Mouse (Mus musculus) Muller cell, postnatal 12 days (primary cell): ENCODE measurements at regions not wholly inside any gene's neighbourhood (a gene's known extent, or its start where the extent isn't known, plus 50 kb on each side); places are given as distances from the start of the nearest gene placed in this dataset.

Experiments
- DNase-seq: peaks from one replicate; pipeline ENCODE4 v3.0.0-alpha.2; 2015; ENCODE audit errors: inconsistent ontology term

- DNase-seq, result no peak
Measured at GRCm38 (mm10) chr16:74598361-74598760, 186.7 kb upstream of the Robo2 start.

DNA sequence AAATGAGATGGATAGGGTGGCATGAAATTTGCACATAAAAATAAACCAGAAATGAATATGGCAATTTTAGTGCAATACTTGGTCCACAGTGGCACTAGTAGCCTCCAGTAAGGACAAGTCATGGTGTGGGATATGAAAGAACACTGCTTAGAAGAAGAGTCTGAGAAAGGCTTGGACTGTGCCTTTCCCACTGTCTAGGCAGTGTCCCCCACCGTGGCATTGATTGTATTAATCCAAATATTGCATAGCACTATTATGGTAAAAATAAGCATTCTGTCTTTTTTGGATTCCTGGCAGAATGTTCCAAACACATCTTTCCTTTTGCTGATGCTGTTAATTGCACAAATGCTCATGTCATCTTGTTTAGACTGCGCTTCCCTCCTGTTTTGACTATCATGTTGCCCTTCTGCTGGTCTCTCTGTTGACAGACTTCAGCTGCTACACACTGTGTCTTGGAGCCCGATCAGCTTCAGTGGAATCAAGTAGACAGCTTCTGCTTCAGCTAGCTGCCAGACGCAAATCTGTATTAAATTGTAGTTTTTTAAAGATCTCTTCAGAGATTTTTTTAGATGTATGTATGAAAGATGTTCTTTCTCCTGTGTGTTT is 186.2 kb upstream of the Robo2 start:
- DNase-seq, result no peak

DNA sequence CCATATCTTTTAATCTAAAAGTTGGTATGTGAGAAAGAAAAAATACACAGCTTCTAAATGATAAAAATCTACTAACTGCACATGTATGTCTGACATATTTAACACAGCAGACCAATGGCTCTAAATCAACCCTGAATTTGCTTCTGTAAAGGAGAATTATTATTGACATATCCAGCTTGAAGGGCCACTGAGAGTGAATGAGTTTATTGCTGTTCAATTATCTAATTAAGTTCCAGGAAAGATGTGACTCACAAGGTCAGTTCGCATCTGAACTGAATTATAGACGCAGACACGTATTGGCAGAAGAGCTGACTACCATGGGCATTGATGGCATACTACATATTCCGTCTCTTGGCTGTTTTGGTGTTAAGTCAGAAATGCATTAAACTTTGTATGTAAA is 180.3 kb upstream of the Robo2 start:
- DNase-seq, result peak; percentile 1

DNA sequence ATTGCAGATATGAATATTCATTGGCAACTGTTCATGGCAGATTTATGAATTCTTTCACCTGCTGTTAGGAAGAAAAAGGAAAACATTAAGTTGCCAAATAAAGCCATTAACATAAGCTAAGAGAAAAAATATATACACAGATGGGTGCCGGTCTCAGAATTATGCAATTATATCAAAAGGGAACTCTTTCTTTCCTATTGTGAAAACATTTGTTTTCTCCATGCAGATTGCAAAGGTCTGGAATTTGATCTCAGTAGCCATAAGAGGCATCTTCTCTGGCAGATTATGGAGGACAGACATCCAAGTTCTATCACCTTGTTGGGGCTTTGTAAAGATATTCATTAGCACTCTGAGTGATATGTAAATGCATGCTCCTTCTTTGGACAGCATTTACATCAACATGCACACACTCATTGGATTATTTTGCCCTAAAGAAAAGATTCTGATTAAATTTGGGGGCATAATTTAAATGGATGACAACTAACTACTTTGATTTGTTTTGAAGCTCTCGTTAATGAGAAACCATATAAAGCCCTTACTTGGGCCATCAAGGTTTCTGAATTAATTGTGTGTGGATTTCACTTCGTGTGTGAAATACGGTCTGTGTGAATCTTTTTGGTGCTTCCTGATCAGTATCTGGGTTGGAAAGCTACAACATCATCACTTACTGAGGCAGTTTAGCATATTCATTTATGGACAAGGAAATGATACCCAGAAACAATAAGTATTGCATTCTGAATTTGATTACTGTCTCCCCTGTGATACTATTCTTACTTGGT is 171.2 kb upstream of the Robo2 start:
- no peak for DNase-seq

GRCm38 (mm10) chr16:74548374-74548773 is 136.7 kb upstream of the Robo2 start:
- no peak for DNase-seq

DNA sequence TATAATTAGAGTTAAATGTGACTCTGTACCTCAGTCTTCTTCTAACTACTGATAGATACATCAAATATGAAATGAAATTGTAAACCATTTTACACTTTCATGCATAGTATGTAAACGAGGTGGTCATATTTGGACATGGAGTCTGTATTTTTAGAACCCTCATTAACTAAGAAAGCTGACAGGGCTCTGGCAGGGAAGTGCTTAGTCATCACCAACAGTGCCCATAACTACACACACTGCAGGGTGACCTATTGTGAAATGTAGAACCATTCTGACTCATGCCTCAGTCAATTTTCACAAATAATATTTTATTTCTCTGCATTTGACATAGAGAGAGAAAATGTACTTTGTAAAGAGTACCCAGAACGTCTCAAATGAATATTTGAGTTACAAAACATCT is 118.9 kb upstream of the Robo2 start:
- DNase-seq, result peak; percentile 62

- DNase-seq, result no peak
Measured at GRCm38 (mm10) chr16:74528245-74528644, 116.6 kb upstream of the Robo2 start.

GRCm38 (mm10) chr16:74526521-74526920 is 114.9 kb upstream of the Robo2 start:
- DNase-seq, result peak; percentile 99

GRCm38 (mm10) chr16:74520501-74520900 is 108.9 kb upstream of the Robo2 start:
- no peak for DNase-seq

GRCm38 (mm10) chr16:74517888-74518287 is 106.3 kb upstream of the Robo2 start:
- DNase-seq, result no peak

DNA sequence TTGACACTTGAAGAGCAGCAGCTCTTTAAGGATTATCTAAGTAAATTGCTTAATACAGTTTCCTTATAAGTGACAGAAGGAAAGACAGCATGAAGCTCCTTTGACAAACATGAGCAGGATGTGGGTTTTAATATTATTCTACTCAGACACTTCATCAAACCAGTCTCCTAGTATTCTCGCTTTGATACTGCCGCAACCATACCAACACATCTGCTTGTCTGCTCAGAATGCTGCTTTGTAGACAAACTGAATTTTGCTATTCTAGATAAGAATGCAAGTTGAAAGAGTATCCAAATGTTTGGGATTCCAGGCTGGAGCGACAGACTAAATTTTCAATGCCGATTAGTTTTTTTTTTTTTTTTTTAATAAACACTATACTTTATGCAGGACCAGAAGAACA is 105.7 kb upstream of the Robo2 start:
- DNase-seq, result peak; percentile 32

- DNase-seq, result no peak
Measured at GRCm38 (mm10) chr16:74514481-74514880, 102.9 kb upstream of the Robo2 start.

DNA sequence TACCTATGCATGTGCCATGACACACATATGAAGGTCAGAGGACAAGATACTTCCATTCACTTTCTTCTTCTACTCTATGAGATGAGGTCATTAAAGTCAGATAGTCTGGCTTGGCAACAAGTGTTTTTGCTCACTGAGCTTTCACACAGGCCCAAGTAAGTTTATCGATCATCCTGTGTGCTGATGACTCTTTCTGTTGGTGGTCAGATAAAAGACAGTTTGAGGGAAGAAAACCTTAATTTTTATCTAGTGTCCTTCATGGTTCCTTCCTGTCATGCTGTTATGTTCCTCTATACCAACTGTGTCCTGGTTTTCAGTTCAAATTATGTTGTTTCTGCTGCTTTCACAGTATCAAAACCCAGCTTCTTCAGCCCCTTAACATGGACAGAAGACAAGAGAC is 98.8 kb upstream of the Robo2 start:
- DNase-seq, result no peak

GRCm38 (mm10) chr16:74509489-74509888 is 97.9 kb upstream of the Robo2 start:
- peak; percentile 36 for DNase-seq

DNA sequence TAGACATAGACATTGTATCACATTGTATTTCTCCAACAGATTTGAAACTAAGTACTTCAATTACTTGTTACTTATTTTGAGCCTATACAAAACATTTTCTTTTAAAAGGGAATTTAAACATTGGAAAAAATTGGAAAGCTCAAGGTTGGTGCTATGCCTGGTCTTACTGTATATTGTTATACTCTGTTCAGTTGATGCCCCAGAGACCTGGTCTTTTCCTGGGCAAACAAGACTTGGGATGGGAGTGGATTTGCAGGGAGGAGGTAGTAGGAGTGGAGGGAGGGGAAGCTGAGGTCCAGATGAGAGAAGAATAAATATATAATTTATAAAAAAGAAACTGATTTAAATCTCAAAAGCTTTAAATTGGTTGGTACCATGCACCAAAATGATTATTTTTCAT is 95.1 kb upstream of the Robo2 start:
- no peak for DNase-seq

GRCm38 (mm10) chr16:74506173-74506709 is 94.6 kb upstream of the Robo2 start:
- no peak for DNase-seq

- DNase-seq, result no peak
Measured at GRCm38 (mm10) chr16:74504426-74504825, 92.8 kb upstream of the Robo2 start.

DNA sequence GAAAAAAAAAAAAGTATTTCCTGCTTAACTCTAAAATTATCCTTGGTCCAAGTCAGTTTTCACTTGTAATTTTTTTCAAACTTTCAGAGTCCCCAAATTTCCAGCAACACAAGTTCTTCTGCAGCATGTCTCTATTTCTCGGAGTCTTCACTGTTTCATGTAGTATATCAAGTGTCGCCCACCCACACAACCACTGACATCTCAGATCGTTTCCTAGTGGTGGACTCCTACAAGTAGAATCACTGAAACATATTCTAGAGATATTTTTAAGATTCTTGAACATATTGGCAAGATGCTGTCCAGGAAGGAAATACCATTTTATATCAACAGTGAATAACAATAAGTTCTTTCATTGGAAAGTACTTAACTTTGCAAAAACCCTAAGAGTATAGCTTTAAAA is 89.1 kb upstream of the Robo2 start:
- DNase-seq, result no peak

DNA sequence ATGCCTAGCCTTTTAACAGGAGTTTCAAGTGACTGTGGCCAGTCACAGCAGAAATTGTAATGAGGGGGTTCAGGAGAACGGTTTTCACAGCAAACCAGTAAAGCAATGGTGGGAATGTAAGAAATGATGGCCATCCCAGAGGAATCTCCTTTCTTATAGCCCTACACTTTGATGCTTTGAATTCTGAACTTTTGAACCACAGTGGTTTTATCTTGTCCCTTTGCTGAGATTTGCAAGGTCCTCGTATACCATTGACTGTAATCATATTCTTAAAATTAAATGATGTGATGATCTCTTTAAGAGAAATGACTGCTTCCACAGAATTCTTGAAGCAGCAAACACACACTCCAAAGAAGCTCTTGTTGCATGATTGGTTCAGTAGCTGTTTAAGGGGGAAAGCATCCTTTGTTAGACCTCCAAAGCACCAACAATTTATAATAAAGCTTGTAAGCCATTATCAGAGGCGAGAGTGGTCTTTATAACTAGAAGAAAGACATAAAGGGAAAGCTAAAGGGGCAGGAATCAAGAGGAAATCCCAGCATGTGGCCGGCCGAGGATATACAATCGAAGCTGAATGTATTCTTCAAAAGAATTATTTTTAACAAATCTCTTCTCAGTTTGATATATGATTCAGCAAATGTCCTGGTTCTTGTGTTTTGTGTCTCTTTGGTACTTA is 56.3 kb upstream of the Robo2 start:
- DNase-seq, result no peak

DNA sequence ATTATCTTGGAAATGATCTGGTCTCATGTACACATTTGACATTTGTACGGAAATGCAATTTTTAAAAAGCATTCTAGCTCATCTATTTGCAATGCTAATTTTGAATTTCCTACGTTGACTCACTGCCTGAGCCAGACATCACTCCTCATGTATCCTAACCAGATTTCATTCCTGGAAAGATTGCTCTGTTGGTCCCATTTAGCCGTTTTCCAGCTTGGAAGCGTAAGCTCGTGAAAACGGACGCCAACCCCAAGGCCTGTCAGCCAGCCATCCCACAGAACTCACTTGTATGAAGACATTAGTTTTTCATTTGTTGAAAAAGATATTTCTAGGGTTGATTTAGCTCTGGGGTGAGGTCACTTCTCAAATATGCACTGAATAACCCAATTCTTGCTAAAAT is 55.5 kb upstream of the Robo2 start:
- peak; percentile 32 for DNase-seq

- DNase-seq, result no peak
Measured at GRCm38 (mm10) chr16:74464835-74465234, 53.2 kb upstream of the Robo2 start.

- DNase-seq, result no peak
Measured at GRCm38 (mm10) chr16:74464290-74464689, 52.7 kb upstream of the Robo2 start.

DNA sequence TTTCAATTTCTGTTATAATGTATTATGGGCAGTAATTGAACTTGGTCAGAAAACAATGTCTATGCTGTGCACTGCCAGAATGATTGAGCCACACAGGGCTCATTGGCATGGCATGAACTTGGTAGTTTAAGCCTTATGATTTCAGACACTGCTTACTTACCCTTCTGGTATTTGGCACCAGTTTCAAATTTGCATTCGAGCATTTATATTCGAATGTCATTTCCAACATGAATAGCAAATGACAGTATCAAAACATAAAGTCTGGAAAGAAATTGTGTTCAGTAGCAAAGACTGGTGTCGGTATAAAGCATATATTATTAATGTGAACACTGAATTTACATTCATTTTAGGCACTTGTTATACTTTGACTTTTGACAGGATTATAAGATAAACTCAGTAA is 50.8 kb upstream of the Robo2 start:
- peak; percentile 19 for DNase-seq
